Mouse (Mus musculus) liver, embryonic 11.5 days (tissue): Measurements from ENCODE around the gene Iffo1. TPM values are rescaled to one million over a fixed set of nuclear protein-coding genes. Genes with fewer than 3 reads are reported as not detected.
A peak's percentile ranks its signal among the peaks of the same experiment; 100 is the strongest.

ENCODE experiments used
- ATAC-seq: fragments of 200-750 bp; cut with Nextera tagmentation; replicated peaks from 2 replicates; pipeline ENCODE4 v1.8.0; 2017; ENCODE audit warnings: moderate number of reproducible peaks, mild to moderate bottlenecking, moderate TSS enrichment, moderate library complexity; ENCODE audit not compliant: low FRiP score
- DNase-seq: peaks from one replicate; pipeline ENCODE4 v3.0.0-alpha.2; 2017; ENCODE audit warnings: low spot score
- H3K27ac ChIP-seq: fragments of 300-500 bp; sonication (generic); 2 replicates; pipeline ENCODE4 v1.5.1; 2014; ENCODE audit warnings: mild to moderate bottlenecking, low read depth, low read length, control low read depth
- H3K27me3 ChIP-seq: fragments of 300-500 bp; sonication (generic); replicated peaks from 2 replicates; pipeline ENCODE4 v1.6.1; 2014; ENCODE audit warnings: low read length, mixed read lengths; ENCODE audit not compliant: control insufficient read depth, insufficient read depth
- H3K36me3 ChIP-seq: fragments of 300-500 bp; sonication (generic); 2 replicates; pipeline ENCODE4 v1.6.1; 2014; ENCODE audit warnings: mild to moderate bottlenecking, low read length, moderate library complexity, mixed read lengths; ENCODE audit not compliant: control insufficient read depth, insufficient read depth
- H3K4me1 ChIP-seq: fragments of 300-500 bp; sonication (generic); replicated peaks from 2 replicates; pipeline ENCODE4 v1.6.1; 2014; ENCODE audit warnings: low read length, mixed read lengths; ENCODE audit not compliant: control insufficient read depth, insufficient read depth
- H3K4me2 ChIP-seq: fragments of 300-500 bp; sonication (generic); 2 replicates; pipeline ENCODE4 v1.6.1; 2014; ENCODE audit warnings: mild to moderate bottlenecking, control low read depth, moderate library complexity
- H3K4me3 ChIP-seq: fragments of 300-500 bp; sonication (generic); 2 replicates; pipeline ENCODE4 v1.5.1; 2014; ENCODE audit warnings: low read depth, low read length, control low read depth
- H3K9ac ChIP-seq: fragments of 300-500 bp; sonication (generic); 2 replicates; pipeline ENCODE4 v1.6.1; 2014; ENCODE audit warnings: low read depth, low read length, control low read depth
- H3K9me3 ChIP-seq: fragments of 300-500 bp; sonication (generic); 2 replicates; pipeline ENCODE4 v1.6.1; 2016; ENCODE audit warnings: low read length, inconsistent platforms, mixed read lengths; ENCODE audit not compliant: control insufficient read depth
- WGBS: fragments of 180-500 bp; shearing (Covaris S2); extraction: QIAGEN DNeasy Blood & Tissue Kit; methylation state at CpG from one replicate; pipeline ENCODE4 v1.1.7; 2014; 5-methylcytosine and 5-hydroxymethylcytosine counted together
- polyA plus RNA-seq: library from polyadenylated mRNA; unstranded; fragments of >200 nt; fragmentation: Nextera tagmentation; extraction: Ambion mirVana; gene quantifications from 2 replicates; pipeline ENCODE4 v1.2.1, GENCODE M21; 2014

Gene Iffo1
- polyA plus RNA-seq, 1 experiment from 2014 or later = 9.9 TPM

GRCm38 (mm10) chr6:125101444-125101843 is 43.6 kb upstream of the Iffo1 start:
- Histone ChIP-seq H3K9ac (no peak overlapping the region), H3K4me1 (peaks cover 25% of the 10 kb centered on the region), H3K4me2 (no peak overlapping the region), H3K27ac (no peak overlapping the region), H3K4me3 (no peak overlapping the region), H3K9me3 (no peaks in the 10 kb centered on the region), H3K36me3 (peaks cover 53% of the 10 kb centered on the region), H3K27me3 (no peaks in the 10 kb centered on the region)
- DNase-seq (no peak), ATAC-seq (no peak)
- WGBS = 88% methylated on average over 9 of the region's 9 CpGs

- no peak overlapping the region for H3K9ac ChIP-seq
- H3K27me3 ChIP-seq = no peaks in the 10 kb centered on the region
- 51% methylated on average over 4 of the region's 4 CpGs for WGBS
- H3K36me3 ChIP-seq = peaks cover 81% of the 10 kb centered on the region
- H3K4me1 ChIP-seq = peaks cover 10% of the 10 kb centered on the region
- ATAC-seq = peak; percentile 99
- no peak overlapping the region for H3K4me3 ChIP-seq
- H3K27ac ChIP-seq = peak overlapping the region; percentile 54
- no peaks in the 10 kb centered on the region for H3K9me3 ChIP-seq
- DNase-seq = no peak
- no peak overlapping the region for H3K4me2 ChIP-seq
These were observed 40.8 kb upstream of the Iffo1 start for GRCm38 (mm10) chr6:125104223-125104622.

GRCm38 (mm10) chr6:125107705-125108104 is 37.3 kb upstream of the Iffo1 start:
- no peaks in the 10 kb centered on the region for H3K9me3 ChIP-seq
- no peaks in the 10 kb centered on the region for H3K27me3 ChIP-seq
- 92% methylated on average over 2 of the region's 2 CpGs for WGBS
- peaks cover 88% of the 10 kb centered on the region for H3K36me3 ChIP-seq
- no peak overlapping the region for H3K4me2 ChIP-seq
- H3K4me1 ChIP-seq = peaks cover 5% of the 10 kb centered on the region
- no peak for DNase-seq
- H3K9ac ChIP-seq = no peak overlapping the region
- no peak for ATAC-seq
- H3K27ac ChIP-seq = no peak overlapping the region
- H3K4me3 ChIP-seq = no peak overlapping the region

- no peak overlapping the region for H3K4me3 ChIP-seq
- DNase-seq (no peak), ATAC-seq (no peak)
- no peaks in the 10 kb centered on the region for H3K9me3 ChIP-seq
- H3K9ac ChIP-seq = no peak overlapping the region
- peaks cover 5% of the 10 kb centered on the region for H3K4me1 ChIP-seq
- H3K27me3 ChIP-seq = no peaks in the 10 kb centered on the region
- 91% methylated on average over 14 of the region's 14 CpGs for WGBS
- peaks cover 96% of the 10 kb centered on the region for H3K36me3 ChIP-seq
- no peak overlapping the region for H3K27ac ChIP-seq
- no peak overlapping the region for H3K4me2 ChIP-seq
These were observed 35.7 kb upstream of the Iffo1 start for GRCm38 (mm10) chr6:125109371-125109770.

GRCm38 (mm10) chr6:125110927-125111326 is 34.1 kb upstream of the Iffo1 start:
- DNase-seq (no peak), ATAC-seq (no peak)
- 92% methylated on average over 7 of the region's 7 CpGs for WGBS

GRCm38 (mm10) chr6:125112553-125112952 is 32.5 kb upstream of the Iffo1 start:
- H3K9me3 ChIP-seq = no peaks in the 10 kb centered on the region
- H3K4me2 ChIP-seq = no peak overlapping the region
- DNase-seq (no peak), ATAC-seq (no peak)
- no peaks in the 10 kb centered on the region for H3K4me1 ChIP-seq
- no peak overlapping the region for H3K9ac ChIP-seq
- H3K27ac ChIP-seq = no peak overlapping the region
- no peak overlapping the region for H3K4me3 ChIP-seq
- peaks cover 84% of the 10 kb centered on the region for H3K36me3 ChIP-seq
- WGBS = 87% methylated on average over 11 of the region's 11 CpGs
- no peaks in the 10 kb centered on the region for H3K27me3 ChIP-seq

More at GRCm38 (mm10) chr6:125110927-125111326, 34.1 kb upstream of the Iffo1 start:
- no peak overlapping the region for H3K4me2 ChIP-seq
- H3K27ac ChIP-seq = no peak overlapping the region
- no peaks in the 10 kb centered on the region for H3K4me1 ChIP-seq
- no peaks in the 10 kb centered on the region for H3K9me3 ChIP-seq
- no peaks in the 10 kb centered on the region for H3K27me3 ChIP-seq
- peaks cover 88% of the 10 kb centered on the region for H3K36me3 ChIP-seq
- H3K9ac ChIP-seq = no peak overlapping the region
- no peak overlapping the region for H3K4me3 ChIP-seq

GRCm38 (mm10) chr6:125119387-125119786 is 25.7 kb upstream of the Iffo1 start:
- Histone ChIP-seq H3K9me3 (no peaks in the 10 kb centered on the region), H3K4me2 (no peak overlapping the region), H3K9ac (no peak overlapping the region), H3K4me3 (no peak overlapping the region), H3K4me1 (no peaks in the 10 kb centered on the region), H3K27me3 (no peaks in the 10 kb centered on the region), H3K27ac (no peak overlapping the region), H3K36me3 (peaks cover 74% of the 10 kb centered on the region)
- no peak for DNase-seq
- ATAC-seq = no peak
- 94% methylated on average over 8 of the region's 8 CpGs for WGBS

- Histone ChIP-seq H3K27me3 (no peaks in the 10 kb centered on the region), H3K9ac (no peak overlapping the region), H3K4me2 (no peak overlapping the region), H3K4me3 (no peak overlapping the region), H3K27ac (no peak overlapping the region), H3K36me3 (peaks cover 31% of the 10 kb centered on the region), H3K4me1 (peaks cover 7% of the 10 kb centered on the region; the same call in 1 of the 2 replicates), H3K9me3 (no peaks in the 10 kb centered on the region)
- ATAC-seq (no peak), DNase-seq (no peak)
- 92% methylated on average over 12 of the region's 12 CpGs for WGBS
These were observed 16.3 kb upstream of the Iffo1 start for GRCm38 (mm10) chr6:125128724-125129123.

GRCm38 (mm10) chr6:125129710-125130402 is 15.2 kb upstream of the Iffo1 start:
- peaks cover 9% of the 10 kb centered on the region for H3K4me1 ChIP-seq
- DNase-seq = no peak
- 89% methylated on average over 20 of the region's 20 CpGs for WGBS
- no peak overlapping the region for H3K4me3 ChIP-seq
- H3K27ac ChIP-seq = no peak overlapping the region
- H3K27me3 ChIP-seq = no peaks in the 10 kb centered on the region
- H3K36me3 ChIP-seq = peaks cover 31% of the 10 kb centered on the region
- no peaks in the 10 kb centered on the region for H3K9me3 ChIP-seq
- H3K4me2 ChIP-seq = no peak overlapping the region
- no peak overlapping the region for H3K9ac ChIP-seq
- no peak for ATAC-seq
